Mouse (Mus musculus) erythroblast, embryonic 14.5 days (primary cell): ENCODE measurements at regions not wholly inside any gene's neighbourhood (a gene's known extent, or its start where the extent isn't known, plus 50 kb on each side); places are given as distances from the start of the nearest gene placed in this dataset.

Experiments used
- H3K27me3 ChIP-seq: 2 replicates; pipeline ENCODE4 v1.6.1; 2012; ENCODE audit warnings: inconsistent platforms; ENCODE audit not compliant: control insufficient read depth
- H3K36me3 ChIP-seq: 2 replicates; pipeline ENCODE4 v1.6.1; 2012; ENCODE audit warnings: mild to moderate bottlenecking, inconsistent platforms; ENCODE audit not compliant: control insufficient read depth
- H3K4me1 ChIP-seq: 2 replicates; pipeline ENCODE4 v1.6.1; 2012; ENCODE audit warnings: inconsistent platforms; ENCODE audit not compliant: control insufficient read depth
- H3K4me3 ChIP-seq: replicated peaks from 2 replicates; pipeline ENCODE3; 2012; ENCODE audit warnings: moderate library complexity, mild to moderate bottlenecking, inconsistent platforms
- H3K9me3 ChIP-seq: 2 replicates; pipeline ENCODE4 v1.6.1; 2012; ENCODE audit warnings: low read length, inconsistent platforms, mixed read lengths; ENCODE audit not compliant: control insufficient read depth
- GATA1 ChIP-seq: IDR thresholded peaks from 2 replicates; pipeline ENCODE4 v1.6.1; 2012; ENCODE audit warnings: low read length, inconsistent platforms, mixed read lengths
- TAL1 ChIP-seq: IDR thresholded peaks from 3 replicates; pipeline ENCODE4 v1.6.1; 2012; ENCODE audit warnings: low read length, inconsistent platforms, mixed read lengths

- TF ChIP-seq TAL1, result no peak
- TF ChIP-seq GATA1, result no peak
- Histone ChIP-seq H3K9me3 (no peaks in the 10 kb centered on the region), H3K4me3 (no peak overlapping the region), H3K4me1 (no peaks in the 10 kb centered on the region), H3K27me3 (no peaks in the 10 kb centered on the region), H3K36me3 (no peaks in the 10 kb centered on the region)
Measured at GRCm38 (mm10) chr16:30774951-30775661, 175.6 kb downstream of the Fam43a start.

DNA sequence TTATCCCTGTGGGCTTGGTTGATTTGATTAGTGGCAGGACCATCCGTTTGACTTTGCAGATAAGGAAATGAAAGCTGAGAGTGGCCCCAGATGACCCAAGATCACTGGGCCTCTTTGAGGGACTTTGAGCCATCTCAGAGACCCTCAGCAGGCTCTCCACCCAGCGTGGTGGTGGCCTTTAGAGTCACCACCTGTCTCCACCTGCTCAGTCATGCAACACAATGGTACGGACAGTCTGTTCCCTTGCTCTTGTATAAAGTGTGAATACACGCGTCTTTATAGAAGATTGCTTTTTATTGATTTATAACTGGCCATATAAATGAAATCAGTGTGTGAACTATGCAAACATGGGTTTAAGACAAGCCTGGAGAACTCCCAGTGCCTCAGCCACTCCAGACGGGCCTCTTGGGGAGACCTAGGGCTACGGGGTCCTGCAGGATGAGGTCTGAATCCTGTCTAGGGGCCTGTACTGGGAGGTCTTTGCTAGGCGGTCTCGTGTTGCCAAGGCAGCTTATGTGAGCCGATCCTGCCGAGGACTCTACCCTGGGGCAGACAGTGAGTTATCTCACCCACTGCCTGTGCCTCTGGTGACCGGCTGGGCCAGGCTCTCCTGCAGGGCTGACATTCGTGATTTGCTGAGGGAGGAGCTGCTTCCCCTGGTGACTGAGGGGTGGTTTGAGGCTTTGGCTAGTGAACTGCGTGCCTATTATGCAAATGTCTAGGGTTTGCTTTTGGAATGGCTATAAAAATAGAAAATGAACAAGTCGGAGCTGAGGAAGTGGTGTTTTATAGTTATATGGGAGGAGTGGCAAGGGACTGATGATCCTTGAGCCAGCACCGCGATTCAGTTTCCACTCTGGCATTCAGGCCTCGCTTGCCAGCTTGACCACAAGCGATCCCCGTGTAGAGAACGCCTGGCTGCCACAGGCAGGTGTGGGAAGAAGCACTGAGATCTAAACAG is 176.5 kb downstream of the Fam43a start:
- H3K9me3 ChIP-seq, result no peaks in the 10 kb centered on the region
- H3K4me1 ChIP-seq, result no peaks in the 10 kb centered on the region
- H3K4me3 ChIP-seq, result no peak overlapping the region
- no peaks in the 10 kb centered on the region for H3K36me3 ChIP-seq
- TF ChIP-seq TAL1, result no peak
- H3K27me3 ChIP-seq, result no peaks in the 10 kb centered on the region

GRCm38 (mm10) chr16:30777416-30777815 is 177.9 kb downstream of the Fam43a start:
- TF ChIP-seq TAL1 (no peak), GATA1 (no peak)
- H3K9me3 ChIP-seq, result no peaks in the 10 kb centered on the region
- no peaks in the 10 kb centered on the region for H3K27me3 ChIP-seq
- H3K36me3 ChIP-seq, result no peaks in the 10 kb centered on the region
- no peak overlapping the region for H3K4me3 ChIP-seq
- no peaks in the 10 kb centered on the region for H3K4me1 ChIP-seq

DNA sequence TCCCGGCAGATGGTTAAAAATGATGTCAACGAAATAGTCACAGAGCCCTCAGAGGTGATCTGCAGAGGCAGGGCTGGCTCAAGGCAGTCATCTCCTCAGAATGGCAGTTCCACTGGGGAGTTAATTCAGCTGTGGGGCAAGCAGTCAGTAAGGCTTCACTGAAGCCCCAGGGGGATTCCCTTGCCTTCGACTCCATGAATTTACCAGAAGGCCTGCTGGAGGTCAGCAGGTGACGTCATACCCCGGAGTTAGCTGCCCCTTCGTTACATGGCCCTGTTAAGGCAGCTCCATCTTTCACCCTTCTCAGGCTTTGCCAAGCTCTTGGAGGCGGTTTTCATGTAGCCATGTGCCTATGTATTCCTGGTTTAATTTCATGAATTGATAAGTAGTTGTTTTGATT is 178.6 kb downstream of the Fam43a start:
- Histone ChIP-seq H3K27me3 (no peaks in the 10 kb centered on the region), H3K4me1 (no peaks in the 10 kb centered on the region), H3K9me3 (no peaks in the 10 kb centered on the region), H3K4me3 (no peak overlapping the region), H3K36me3 (no peaks in the 10 kb centered on the region)
- no peak for TF ChIP-seq TAL1
- no peak for TF ChIP-seq GATA1

- no peak overlapping the region for H3K4me3 ChIP-seq
- no peaks in the 10 kb centered on the region for H3K27me3 ChIP-seq
- TF ChIP-seq GATA1 (no peak), TAL1 (no peak)
Measured at GRCm38 (mm10) chr16:30778945-30779344, 179.4 kb downstream of the Fam43a start.

GRCm38 (mm10) chr16:30784261-30784660 is 184.7 kb downstream of the Fam43a start:
- Histone ChIP-seq H3K27me3 (no peaks in the 10 kb centered on the region), H3K9me3 (no peaks in the 10 kb centered on the region), H3K4me3 (no peak overlapping the region), H3K36me3 (no peaks in the 10 kb centered on the region), H3K4me1 (peaks cover 31% of the 10 kb centered on the region)
- no peak for TF ChIP-seq GATA1

More at GRCm38 (mm10) chr16:30778945-30779344, 179.4 kb downstream of the Fam43a start:
- no peaks in the 10 kb centered on the region for H3K36me3 ChIP-seq
- H3K9me3 ChIP-seq, result no peaks in the 10 kb centered on the region
- no peaks in the 10 kb centered on the region for H3K4me1 ChIP-seq

- peaks cover 38% of the 10 kb centered on the region for H3K4me1 ChIP-seq
- H3K4me3 ChIP-seq, result no peak overlapping the region
- no peaks in the 10 kb centered on the region for H3K36me3 ChIP-seq
- H3K9me3 ChIP-seq, result no peaks in the 10 kb centered on the region
- no peak for TF ChIP-seq GATA1
- TF ChIP-seq TAL1, result no peak
- no peaks in the 10 kb centered on the region for H3K27me3 ChIP-seq
Measured at GRCm38 (mm10) chr16:30784949-30785348, 185.4 kb downstream of the Fam43a start.

GRCm38 (mm10) chr16:30786060-30786459 is 186.5 kb downstream of the Fam43a start:
- no peak overlapping the region for H3K4me3 ChIP-seq
- no peaks in the 10 kb centered on the region for H3K9me3 ChIP-seq
- TF ChIP-seq TAL1 (no peak), GATA1 (no peak)
- no peaks in the 10 kb centered on the region for H3K27me3 ChIP-seq
- no peaks in the 10 kb centered on the region for H3K36me3 ChIP-seq
- H3K4me1 ChIP-seq, result peaks cover 48% of the 10 kb centered on the region

DNA sequence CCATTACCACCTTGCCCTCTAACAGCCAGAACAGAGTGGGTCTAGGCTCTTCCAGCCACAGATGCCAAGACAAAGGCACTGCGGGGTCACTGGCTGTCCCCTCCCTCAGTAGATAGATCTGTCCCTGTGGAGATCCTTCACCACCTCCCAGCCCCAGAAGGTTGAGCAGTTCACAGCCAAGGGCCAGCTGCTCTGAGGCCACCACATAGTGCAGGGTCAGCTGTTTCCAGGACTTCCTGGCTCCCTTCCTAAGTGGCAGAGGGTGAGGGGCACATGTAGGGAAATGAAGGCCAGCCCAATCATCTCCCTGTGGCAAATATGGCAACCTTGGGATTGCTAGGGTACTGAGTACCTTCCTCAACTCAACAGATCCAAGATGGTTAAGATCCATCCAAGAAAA is 187.8 kb downstream of the Fam43a start:
- H3K9me3 ChIP-seq, result no peaks in the 10 kb centered on the region
- TF ChIP-seq GATA1 (no peak), TAL1 (no peak)
- no peaks in the 10 kb centered on the region for H3K27me3 ChIP-seq
- H3K36me3 ChIP-seq, result no peaks in the 10 kb centered on the region
- no peak overlapping the region for H3K4me3 ChIP-seq
- peaks cover 51% of the 10 kb centered on the region for H3K4me1 ChIP-seq
